Mouse (Mus musculus) brain, embryonic 14.5 days (tissue): ENCODE data around the gene Nr2f2.

Experiments used
- CTCF ChIP-seq: fragments of 200-500 bp; IDR thresholded peaks from 2 replicates; pipeline ENCODE4 v1.5.1; 2012; ENCODE audit warnings: inconsistent platforms, mild to moderate bottlenecking, moderate library complexity, borderline replicate concordance; ENCODE audit not compliant: insufficient read depth, insufficient read length; ENCODE audit errors: extremely low read depth
- POLR2A ChIP-seq: fragments of 200-500 bp; IDR thresholded peaks from 2 replicates; pipeline ENCODE4 v1.6.1; 2012; ENCODE audit warnings: mild to moderate bottlenecking, inconsistent platforms, borderline replicate concordance; ENCODE audit not compliant: poor library complexity, insufficient read depth, insufficient read length, severe bottlenecking; ENCODE audit errors: extremely low read depth

- TF ChIP-seq CTCF (no peak), POLR2A (no peak)
These were observed 13.7 kb upstream of the Nr2f2 start for GRCm38 (mm10) chr7:70380246-70380645.
